31 mouse cellular contexts compared by ENCODE assay signal in the genomic region with DNA sequence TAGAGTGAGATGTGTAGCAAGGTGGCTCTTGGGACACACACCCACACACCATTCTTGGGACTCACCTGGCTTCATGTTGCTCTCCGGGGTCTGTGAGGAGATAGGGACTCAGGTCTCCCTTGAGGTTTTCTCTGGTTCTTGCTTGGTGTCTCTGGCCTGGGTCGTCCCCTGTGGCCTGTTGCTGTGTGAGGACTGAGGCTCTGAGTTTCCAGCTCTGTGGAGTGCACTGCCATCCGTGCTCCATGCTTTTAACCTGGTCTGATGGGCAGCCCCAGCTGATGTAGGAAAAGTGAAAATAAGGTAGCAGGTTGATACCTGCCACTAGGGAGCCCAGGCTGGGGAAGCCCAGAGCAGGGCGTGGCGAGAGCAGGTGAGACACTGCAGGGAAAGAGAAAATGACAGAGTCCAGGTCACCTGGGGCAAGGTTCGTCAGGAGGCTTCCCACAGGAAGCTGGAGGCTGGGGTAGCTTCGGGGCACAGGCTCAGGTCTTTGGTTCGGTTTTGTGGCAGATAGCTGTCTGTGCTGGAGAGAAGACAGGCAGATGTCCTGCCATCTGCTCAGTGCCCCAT. TPM values are rescaled to one million over a fixed set of nuclear protein-coding genes. Genes with fewer than 3 reads are reported as not detected.
"Had no signal": no experiment of that assay in that cellular context is flagged by ENCODE, and none has a peak within 500 bp of the region (broad histone marks: within the 10 kb centered on the region; RNA-seq: fewer than 3 reads in every experiment).

Gene Ifnl2 (minus strand): TSS at position 51 of the 570 bp plus-strand sequence.

RNA-seq across cellular contexts. Expression of gene Ifnl2, which starts in this region (rescaled TPM):
- total RNA-seq: common myeloid progenitor, adult 5-6 weeks; forebrain, postnatal 0 days; gastrocnemius, adult 18-20 months; gastrocnemius, adult 2 months; gastrocnemius, adult 8-10 months; gastrocnemius, postnatal 10 days; gastrocnemius, postnatal 14 days; gastrocnemius, postnatal 25 days; gastrocnemius, postnatal 36 days; gastrocnemius, postnatal 4 days; granulocyte monocyte progenitor cell, adult 5-6 weeks; heart, adult 18-20 months; heart, adult 2 months; heart, adult 8-10 months had no signal
- polyA plus RNA-seq: cortical plate, adult 2 months; embryonic facial prominence, embryonic 10.5 days; embryonic facial prominence, embryonic 11.5 days; embryonic facial prominence, embryonic 12.5 days; embryonic facial prominence, embryonic 13.5 days; embryonic facial prominence, embryonic 14.5 days; embryonic facial prominence, embryonic 15.5 days; erythroblast, embryonic 14.5 days; forebrain, embryonic 10.5 days; forebrain, embryonic 11.5 days; forebrain, embryonic 12.5 days; forebrain, embryonic 13.5 days; forebrain, embryonic 14.5 days; forebrain, embryonic 15.5 days; forebrain, embryonic 16.5 days; forebrain, postnatal 0 days; frontal cortex, adult 2 months; gonadal fat pad, adult 2 months; heart, adult 2 months had no signal
